Mouse (Mus musculus) skeletal muscle tissue, postnatal 0 days (tissue): ENCODE results near the gene Mfsd6. TPM values are rescaled to one million over a fixed set of nuclear protein-coding genes. Genes with fewer than 3 reads are reported as not detected.

Source experiments
- polyA plus RNA-seq: library from polyadenylated mRNA; unstranded; fragments of >200 nt; fragmentation: Nextera tagmentation; extraction: Ambion mirVana; gene quantifications from 2 replicates; pipeline ENCODE4 v1.2.1, GENCODE M21; 2015

Gene Mfsd6
- 1.0 and 1.1 TPM in 2 replicates for polyA plus RNA-seq

DNA sequence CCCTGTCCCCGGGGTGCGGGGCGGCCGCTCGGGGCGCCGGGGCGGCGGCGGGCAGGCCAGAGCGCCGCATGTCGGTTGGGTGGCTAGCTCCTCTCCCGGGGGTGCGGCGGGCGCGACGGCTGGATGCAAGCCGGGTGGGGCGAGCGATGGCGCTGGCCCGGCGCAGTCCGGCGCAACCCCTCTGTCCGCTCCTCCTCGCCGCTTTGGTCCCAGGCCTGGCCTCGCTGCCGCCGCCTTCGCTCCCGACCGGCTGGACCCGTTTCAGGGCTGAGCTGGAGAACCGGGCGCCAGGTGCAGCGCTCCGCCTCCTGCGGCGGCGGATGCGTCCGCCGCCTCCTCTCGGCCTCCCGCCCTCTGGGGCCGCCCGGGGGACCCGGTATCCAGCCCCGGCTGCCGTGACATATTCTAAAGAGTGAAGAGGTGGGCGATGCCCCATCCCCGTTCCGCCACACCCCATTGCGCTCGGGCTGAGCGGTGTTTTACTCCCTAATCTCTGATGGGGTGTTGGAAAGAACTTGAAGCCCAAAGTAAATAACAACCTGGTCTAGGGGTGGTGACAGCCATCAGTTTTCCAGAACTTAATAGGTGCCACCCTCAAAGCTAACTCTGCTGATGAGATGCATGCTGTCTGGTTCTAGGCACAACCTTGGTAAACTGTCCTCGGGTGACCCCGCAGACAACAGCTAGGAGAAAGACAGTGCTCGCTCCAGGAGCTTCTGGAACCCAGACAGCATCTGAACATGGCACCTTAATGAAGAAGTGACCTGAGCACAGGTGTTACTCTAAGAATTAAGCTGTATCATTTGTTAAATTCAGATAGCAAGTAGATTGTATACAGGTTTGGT lies at the start of gene Mfsd6:
Gene Mfsd6 (minus strand): TSS at position 407 of the 845 bp plus-strand sequence.

DNA sequence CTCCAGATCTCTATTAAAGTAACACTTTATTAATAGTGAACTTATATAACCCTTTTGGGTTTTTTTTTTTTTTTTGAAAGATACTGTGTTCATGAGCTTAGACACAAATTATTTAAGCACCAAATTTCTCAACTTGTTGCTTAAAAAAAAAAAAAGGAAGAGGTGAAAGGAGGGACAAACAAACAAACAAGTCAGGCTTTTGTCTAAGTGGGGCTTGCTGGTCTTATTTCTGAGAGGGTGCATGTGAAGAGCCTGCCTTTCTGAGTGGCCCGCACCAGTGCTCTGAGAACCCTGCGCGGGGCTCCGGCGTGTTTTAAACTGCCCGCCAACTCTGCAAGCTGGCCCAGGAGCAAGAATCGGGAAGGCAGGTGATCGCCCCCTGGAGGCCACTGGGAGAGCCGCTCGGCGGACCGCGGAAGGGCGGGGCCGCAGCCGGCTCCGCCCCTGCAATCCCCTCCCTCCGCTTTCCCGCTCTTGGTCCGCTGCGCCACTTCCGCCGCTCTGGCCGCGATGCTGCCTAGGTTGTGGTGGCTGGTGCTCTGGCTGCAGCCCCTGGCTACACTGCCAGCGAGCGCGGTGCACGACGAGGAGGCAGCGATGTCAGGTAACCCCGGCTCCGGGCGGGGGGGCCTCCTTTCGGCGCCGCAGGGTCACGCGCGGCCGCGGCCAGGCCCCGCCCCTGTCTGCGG lies 96.9 kb downstream of the Mfsd6 start, which contains the start of gene Nemp2:
Gene Nemp2 (plus strand): TSS at position 456 of the 689 bp plus-strand sequence.

Other genes with a start within 250 kb of the Mfsd6 start
- 12.2 and 12.7 TPM in 2 replicates for gene Nab1, start 226.8 kb downstream of the Mfsd6 start, polyA plus RNA-seq
- gene Nemp2, start 96.8 kb downstream of the Mfsd6 start, polyA plus RNA-seq, result 2.8 TPM in 2 replicates
- 11.8 and 12.8 TPM in 2 replicates for gene Inpp1, start 90.2 kb upstream of the Mfsd6 start, polyA plus RNA-seq
- gene Hibch, start 117.5 kb upstream of the Mfsd6 start, polyA plus RNA-seq, result 30.2 and 45.0 TPM in 2 replicates